Mouse (Mus musculus) midbrain, embryonic 10.5 days (tissue): ENCODE data around the gene Gm11541. TPM values are rescaled to one million over a fixed set of nuclear protein-coding genes. Genes with fewer than 3 reads are reported as not detected.

Source experiments
- DNase-seq: peaks from one replicate; pipeline ENCODE4 v3.0.0-alpha.2; 2017; ENCODE audit warnings: low spot score
- H3K27ac ChIP-seq: fragments of 300-500 bp; sonication (generic); replicated peaks from 2 replicates; pipeline ENCODE4 v1.5.1; 2016; ENCODE audit warnings: mild to moderate bottlenecking
- H3K27me3 ChIP-seq: fragments of 300-500 bp; sonication (generic); 2 replicates; pipeline ENCODE4 v1.6.1; 2016; ENCODE audit warnings: low read depth, mild to moderate bottlenecking; ENCODE audit not compliant: poor library complexity, severe bottlenecking
- H3K36me3 ChIP-seq: fragments of 300-500 bp; sonication (generic); 2 replicates; pipeline ENCODE4 v1.6.1; 2016; ENCODE audit warnings: mild to moderate bottlenecking, moderate library complexity
- H3K4me1 ChIP-seq: fragments of 300-500 bp; sonication (generic); 2 replicates; pipeline ENCODE4 v1.6.1; 2016
- H3K4me3 ChIP-seq: fragments of 300-500 bp; sonication (generic); 2 replicates; pipeline ENCODE4 v1.5.1; 2016; ENCODE audit warnings: mild to moderate bottlenecking, moderate library complexity
- H3K9me3 ChIP-seq: fragments of 300-500 bp; sonication (generic); replicated peaks from 2 replicates; pipeline ENCODE4 v1.6.1; 2016; ENCODE audit warnings: mild to moderate bottlenecking
- WGBS: fragments of 180-500 bp; shearing (Covaris S2); methylation state at CpG from one replicate; pipeline ENCODE4 v1.1.7; 2016; 5-methylcytosine and 5-hydroxymethylcytosine counted together
- polyA plus RNA-seq: library from polyadenylated mRNA; unstranded; fragments of >200 nt; fragmentation: Nextera tagmentation; extraction: Ambion mirVana; gene quantifications from 2 replicates; pipeline ENCODE4 v1.2.1, GENCODE M21; 2016

The Gm11541 gene
- polyA plus RNA-seq, 1 experiment from 2014 or later: not detected

DNA sequence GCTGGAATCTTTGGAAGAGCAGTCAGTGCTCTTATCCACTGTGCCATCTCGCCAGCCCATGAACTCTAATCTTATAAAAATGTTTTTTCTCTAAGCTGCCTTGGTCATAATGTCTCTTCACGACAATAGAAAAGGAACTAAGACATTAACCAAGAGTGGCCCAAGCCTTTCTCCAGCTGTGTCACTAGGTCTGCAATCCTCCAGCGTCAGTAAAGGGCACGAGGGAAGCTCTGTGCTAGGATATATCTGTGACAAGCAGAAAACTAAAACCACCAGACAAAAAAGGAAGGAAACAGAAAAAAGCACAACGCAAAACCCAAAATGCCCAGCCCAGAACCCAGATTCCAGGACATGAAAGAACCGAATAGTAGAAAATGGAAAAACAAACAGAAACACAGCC, 17.1 kb downstream of the Gm11541 start:
- no peaks in the 10 kb centered on the region for H3K36me3 ChIP-seq
- no peaks in the 10 kb centered on the region for H3K27me3 ChIP-seq
- WGBS: 86% methylated on average over 6 of the region's 6 CpGs
- no peak for DNase-seq
- H3K4me1 ChIP-seq: peaks cover 11% of the 10 kb centered on the region
- no peak overlapping the region for H3K4me3 ChIP-seq
- H3K27ac ChIP-seq: no peak overlapping the region
- H3K9me3 ChIP-seq: no peaks in the 10 kb centered on the region

DNA sequence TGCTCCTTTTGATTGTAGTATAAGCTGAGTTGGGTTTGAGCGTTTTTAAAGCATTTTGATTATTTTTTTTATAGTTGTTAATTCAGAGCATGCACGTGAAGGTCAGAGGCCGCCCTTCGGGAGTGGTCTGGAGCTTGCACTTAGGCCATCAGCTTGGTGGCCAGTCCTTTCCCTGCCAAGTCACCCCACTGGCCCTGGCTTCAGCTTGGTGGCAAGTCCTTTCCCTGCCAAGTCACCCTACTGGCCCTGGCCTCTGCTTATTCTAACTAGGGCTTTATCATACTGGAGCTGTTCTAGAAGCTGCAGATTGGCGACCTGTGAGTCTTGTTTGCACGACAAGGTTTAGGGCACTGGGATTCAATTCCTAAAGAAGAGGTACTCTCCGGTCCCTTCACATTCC, 21.9 kb downstream of the Gm11541 start:
- H3K4me3 ChIP-seq: no peak overlapping the region
- 85% methylated on average over 7 of the region's 7 CpGs for WGBS
- no peaks in the 10 kb centered on the region for H3K36me3 ChIP-seq
- H3K4me1 ChIP-seq: peaks cover 19% of the 10 kb centered on the region
- H3K9me3 ChIP-seq: no peaks in the 10 kb centered on the region
- H3K27me3 ChIP-seq: no peaks in the 10 kb centered on the region
- H3K27ac ChIP-seq: no peak overlapping the region
- no peak for DNase-seq

DNA sequence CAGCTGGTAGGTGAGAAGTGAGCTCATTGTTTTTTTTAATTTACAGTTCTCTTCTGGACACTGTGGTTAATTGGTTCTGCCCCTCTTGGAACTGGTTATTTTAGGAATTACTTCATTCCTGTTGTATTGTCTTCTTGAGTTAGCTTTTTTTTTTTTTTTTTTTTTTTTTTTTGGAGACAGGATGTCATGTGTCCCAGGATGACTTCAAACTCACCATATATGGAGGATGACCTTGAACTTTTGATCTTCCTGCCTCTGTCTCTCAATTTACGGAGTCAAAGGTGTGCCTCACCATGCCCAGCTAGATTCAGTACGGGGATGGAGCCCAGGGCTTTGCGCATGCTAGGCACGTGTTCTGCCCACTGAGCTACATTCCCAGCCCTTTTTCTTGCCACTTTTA, 22.7 kb downstream of the Gm11541 start:
- H3K4me3 ChIP-seq: no peak overlapping the region
- 87% methylated on average over 4 of the region's 4 CpGs for WGBS
- H3K9me3 ChIP-seq: no peaks in the 10 kb centered on the region
- no peaks in the 10 kb centered on the region for H3K27me3 ChIP-seq
- no peak for DNase-seq
- H3K4me1 ChIP-seq: peaks cover 26% of the 10 kb centered on the region
- no peak overlapping the region for H3K27ac ChIP-seq
- H3K36me3 ChIP-seq: no peaks in the 10 kb centered on the region

DNA sequence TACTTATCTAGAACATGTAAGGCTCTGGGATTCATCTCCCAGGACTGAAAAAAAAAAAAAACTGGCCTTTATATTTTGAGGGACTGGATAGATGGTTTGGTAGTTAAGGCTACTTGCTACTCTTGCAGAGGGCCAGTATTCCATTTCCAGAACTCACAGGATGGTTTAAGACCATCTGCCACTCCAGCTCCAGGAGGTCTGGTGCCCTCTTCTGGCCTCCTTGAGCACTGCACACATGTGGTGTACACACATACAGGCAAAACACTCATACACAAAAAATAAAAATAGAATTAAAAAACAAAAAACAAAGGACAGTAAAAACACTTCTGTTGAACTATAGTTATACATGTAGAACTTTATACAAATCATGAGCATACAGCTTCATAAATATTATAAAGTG, 23.7 kb downstream of the Gm11541 start:
- H3K9me3 ChIP-seq: no peaks in the 10 kb centered on the region
- no peak for DNase-seq
- H3K4me3 ChIP-seq: no peak overlapping the region
- no peak overlapping the region for H3K27ac ChIP-seq
- peaks cover 36% of the 10 kb centered on the region for H3K4me1 ChIP-seq
- H3K27me3 ChIP-seq: no peaks in the 10 kb centered on the region
- no peaks in the 10 kb centered on the region for H3K36me3 ChIP-seq

DNA sequence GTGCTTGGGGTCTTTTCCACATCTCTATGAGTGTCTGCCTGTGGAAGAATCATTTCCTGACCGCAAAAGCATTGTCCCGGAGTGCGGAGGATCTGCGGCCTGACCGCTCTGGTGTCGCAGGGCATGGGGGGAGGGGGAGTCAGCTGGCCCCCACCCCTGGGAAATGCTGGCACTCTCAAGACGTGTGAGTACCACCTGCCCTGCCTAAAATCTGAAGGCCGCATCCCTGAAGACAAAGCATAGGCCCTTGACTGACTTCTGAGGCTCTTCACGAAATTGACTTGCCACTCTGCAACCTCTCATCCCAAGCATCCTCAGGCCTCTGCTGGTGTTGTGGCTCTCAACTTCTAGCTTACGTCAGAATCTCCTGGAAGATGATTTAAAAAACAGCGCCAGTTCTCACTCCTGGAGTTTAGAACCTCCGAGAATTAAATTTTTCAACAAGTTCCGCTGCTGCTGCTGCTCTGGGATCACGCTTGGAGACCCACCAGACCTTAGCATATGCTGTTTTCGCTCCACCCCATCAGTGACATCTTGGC, 26.6 kb downstream of the Gm11541 start:
- 34% methylated on average over 15 of the region's 15 CpGs for whole genome bisulfite sequencing
- Histone ChIP-seq H3K27ac (peak overlapping the region; percentile 98), H3K27me3 (no peaks in the 10 kb centered on the region), H3K4me1 (peaks cover 43% of the 10 kb centered on the region), H3K36me3 (peaks cover 8% of the 10 kb centered on the region; the same call in 1 of the 2 replicates), H3K4me3 (peak overlapping the region; percentile 93), H3K9me3 (no peaks in the 10 kb centered on the region)
- DNase-seq: no peak

DNA sequence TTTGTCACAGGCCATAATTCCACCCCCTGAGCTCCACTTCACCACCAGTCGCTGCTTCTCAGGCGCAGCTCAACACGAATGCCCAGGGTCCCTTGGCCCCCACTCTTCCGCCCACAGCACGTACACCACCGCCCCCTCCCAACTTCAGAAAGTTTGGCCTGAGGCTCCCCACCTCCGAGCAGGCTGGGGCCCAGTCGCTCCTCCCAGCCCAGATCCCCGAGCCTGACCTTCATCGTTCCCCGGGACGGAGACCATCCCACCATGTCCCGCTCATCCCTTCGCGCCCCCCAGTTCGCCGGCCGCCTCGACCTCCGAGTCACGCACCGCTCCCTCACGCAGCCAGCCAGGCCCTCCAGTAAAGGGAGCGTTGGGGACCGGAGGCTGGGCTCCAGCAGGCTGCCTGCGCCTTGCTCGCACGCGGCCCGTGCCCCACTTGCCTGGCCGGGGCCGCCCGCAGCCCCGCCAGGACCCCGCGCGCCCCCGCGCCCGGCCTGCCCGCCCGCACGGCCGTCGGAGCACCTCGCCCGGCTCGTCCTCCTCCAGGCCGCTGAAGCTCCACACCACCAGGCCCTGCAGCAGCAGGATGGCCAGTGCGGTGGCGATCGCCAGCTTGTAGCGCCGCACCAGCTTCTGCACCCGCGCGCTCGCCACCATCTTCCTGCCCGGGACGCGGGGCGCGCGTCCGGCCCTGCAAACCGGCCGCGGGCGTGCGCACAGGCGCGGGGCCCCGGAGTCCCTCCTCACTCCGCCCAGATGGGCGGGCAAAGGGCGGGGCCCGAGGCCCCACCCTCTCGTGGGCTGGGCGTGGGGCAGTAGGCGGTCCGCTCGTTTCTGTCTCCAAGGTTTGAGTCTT, 27.3 kb downstream of the Gm11541 start, which contains the start of gene Xylt2:
Gene Xylt2 (minus strand): TSS at position 762 of the 853 bp plus-strand sequence.
- Histone ChIP-seq H3K27ac (peak within 1 kb of the TSS; percentile 98), H3K9me3 (no peaks in the 10 kb centered on the region), H3K4me3 (peak within 1 kb of the TSS; percentile 93), H3K4me1 (peaks cover 47% of the 10 kb centered on the region), H3K27me3 (no peaks in the 10 kb centered on the region), H3K36me3 (peaks cover 10% of the 10 kb centered on the region; the same call in 1 of the 2 replicates)
- WGBS: under 1% methylated on average over 81 of the region's 82 CpGs
- DNase-seq: peak; percentile 90

DNA sequence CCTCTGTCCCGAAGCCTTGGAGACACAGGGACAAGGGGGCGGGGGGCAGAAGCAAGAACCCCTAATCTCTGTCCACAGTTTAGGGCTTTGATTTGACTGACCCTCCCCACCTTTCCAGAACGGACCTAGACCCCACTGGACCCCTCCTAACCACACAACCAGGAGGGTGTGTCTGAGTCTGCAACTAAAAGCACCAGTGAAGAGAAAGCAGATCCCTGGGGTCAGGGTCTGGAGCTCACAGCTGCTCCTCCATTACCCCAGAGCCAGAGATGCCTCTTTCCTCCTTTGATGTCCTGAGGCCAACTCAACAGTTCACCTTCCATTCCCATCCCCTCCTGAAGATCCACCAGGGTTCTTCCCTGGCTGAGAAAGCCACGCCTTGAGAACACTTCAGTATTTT, 28.0 kb downstream of the Gm11541 start:
- Histone ChIP-seq H3K27me3 (no peaks in the 10 kb centered on the region), H3K9me3 (no peaks in the 10 kb centered on the region), H3K4me3 (peak overlapping the region; percentile 93), H3K36me3 (peaks cover 11% of the 10 kb centered on the region; the same call in 1 of the 2 replicates), H3K4me1 (peaks cover 52% of the 10 kb centered on the region), H3K27ac (peak overlapping the region; percentile 98)
- 48% methylated on average over 4 of the region's 4 CpGs for WGBS
- DNase-seq: no peak

DNA sequence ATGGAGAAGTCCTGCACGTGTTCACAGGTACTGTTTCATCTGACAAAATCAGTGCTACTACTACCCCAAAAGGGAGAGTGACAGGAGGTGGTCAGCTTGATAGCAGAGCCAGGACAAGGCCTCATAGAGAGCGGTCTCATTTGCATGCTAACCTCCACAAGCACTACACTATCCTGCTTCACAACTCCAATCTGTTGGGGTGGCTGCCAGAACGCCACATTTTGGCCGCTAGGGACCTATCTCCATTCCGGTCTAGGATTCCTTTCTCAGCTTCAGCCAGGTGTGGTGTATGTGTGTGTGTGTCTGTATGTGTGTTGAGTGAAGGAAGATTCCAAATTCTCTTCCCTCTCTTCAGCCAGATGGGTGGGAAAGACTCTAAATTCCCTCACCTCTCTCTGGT, 28.9 kb downstream of the Gm11541 start:
- Histone ChIP-seq H3K27me3 (no peaks in the 10 kb centered on the region), H3K9me3 (no peaks in the 10 kb centered on the region), H3K4me1 (peaks cover 52% of the 10 kb centered on the region), H3K4me3 (peak overlapping the region; percentile 93), H3K36me3 (peaks cover 18% of the 10 kb centered on the region), H3K27ac (no peak overlapping the region)
- DNase-seq: no peak
- WGBS: 82% methylated on average over 5 of the region's 5 CpGs

DNA sequence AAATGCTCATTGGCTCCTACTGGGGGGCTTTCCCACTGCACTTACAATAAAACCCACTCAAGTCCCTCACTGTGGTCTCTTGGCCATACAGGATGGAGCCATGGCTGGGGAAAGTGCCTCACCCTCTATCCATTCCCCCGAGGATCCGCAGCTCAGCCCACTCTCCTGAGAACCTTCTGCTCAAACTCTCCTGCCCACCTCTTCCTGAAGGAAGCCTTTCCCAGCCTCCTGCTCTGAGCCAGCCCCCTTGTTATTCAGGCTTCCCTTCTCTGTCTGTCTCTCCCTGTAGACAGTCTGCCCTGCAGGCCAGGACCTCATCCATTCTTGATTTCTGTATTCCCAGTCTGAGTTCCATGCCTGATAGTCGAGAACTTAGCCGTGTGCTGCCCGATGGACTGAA, 29.3 kb downstream of the Gm11541 start:
- H3K4me3 ChIP-seq: peak overlapping the region; percentile 12; the same call in 1 of the 2 replicates
- H3K4me1 ChIP-seq: peaks cover 52% of the 10 kb centered on the region
- 87% methylated on average over 5 of the region's 5 CpGs for WGBS
- no peaks in the 10 kb centered on the region for H3K27me3 ChIP-seq
- H3K27ac ChIP-seq: no peak overlapping the region
- no peak for DNase-seq
- H3K9me3 ChIP-seq: no peaks in the 10 kb centered on the region
- H3K36me3 ChIP-seq: peaks cover 22% of the 10 kb centered on the region

DNA sequence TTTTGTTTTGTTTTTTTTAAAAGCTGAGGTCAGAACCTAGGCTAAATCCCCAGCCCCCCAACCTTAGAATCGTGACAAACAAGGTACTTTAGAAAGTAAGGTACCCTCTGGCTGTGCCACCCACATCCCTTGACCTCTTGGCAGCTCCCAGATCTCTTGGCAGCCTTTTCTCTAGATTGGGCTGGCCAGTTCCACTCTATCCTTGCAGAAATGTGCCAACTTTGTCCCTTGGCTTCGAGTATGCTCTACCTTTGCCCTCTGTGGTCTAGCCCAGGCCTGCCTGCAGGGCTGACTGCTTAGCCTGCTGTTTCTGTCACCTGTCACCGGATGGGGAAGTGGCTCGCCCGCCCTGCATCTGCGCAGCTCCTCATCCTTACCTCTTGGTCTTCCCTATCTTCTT, 39.0 kb downstream of the Gm11541 start:
- Histone ChIP-seq H3K27ac (no peak overlapping the region), H3K36me3 (peaks cover 98% of the 10 kb centered on the region), H3K9me3 (no peaks in the 10 kb centered on the region), H3K4me1 (no peaks in the 10 kb centered on the region), H3K27me3 (no peaks in the 10 kb centered on the region), H3K4me3 (no peak overlapping the region)
- WGBS: 92% methylated on average over 6 of the region's 6 CpGs
- no peak for DNase-seq

DNA sequence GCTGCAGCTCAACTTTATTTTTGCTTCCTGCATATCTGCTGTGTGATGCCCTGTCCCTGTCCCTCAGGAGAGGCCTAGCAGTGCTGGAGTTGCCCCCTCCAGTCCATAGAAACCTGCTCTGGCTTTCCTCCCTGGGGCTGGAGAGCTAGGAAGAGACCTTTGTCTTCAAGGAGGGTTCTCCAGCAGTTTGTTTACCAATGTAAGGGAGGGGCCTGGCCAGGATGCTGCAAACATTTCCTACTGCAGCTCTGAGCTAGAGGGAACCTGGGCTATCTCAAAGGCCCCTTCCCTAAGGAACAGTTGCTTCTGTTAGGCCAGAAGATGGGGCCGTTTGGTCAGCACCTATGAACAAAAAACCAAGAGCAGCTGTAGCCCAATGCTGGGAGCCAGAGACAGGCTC, 43.0 kb downstream of the Gm11541 start:
- Histone ChIP-seq H3K9me3 (no peaks in the 10 kb centered on the region), H3K4me3 (no peak overlapping the region), H3K36me3 (peaks cover 98% of the 10 kb centered on the region), H3K27me3 (no peaks in the 10 kb centered on the region), H3K27ac (no peak overlapping the region), H3K4me1 (no peaks in the 10 kb centered on the region)
- WGBS: 59% methylated on average over 1 of the region's 1 CpGs
- DNase-seq: no peak

DNA sequence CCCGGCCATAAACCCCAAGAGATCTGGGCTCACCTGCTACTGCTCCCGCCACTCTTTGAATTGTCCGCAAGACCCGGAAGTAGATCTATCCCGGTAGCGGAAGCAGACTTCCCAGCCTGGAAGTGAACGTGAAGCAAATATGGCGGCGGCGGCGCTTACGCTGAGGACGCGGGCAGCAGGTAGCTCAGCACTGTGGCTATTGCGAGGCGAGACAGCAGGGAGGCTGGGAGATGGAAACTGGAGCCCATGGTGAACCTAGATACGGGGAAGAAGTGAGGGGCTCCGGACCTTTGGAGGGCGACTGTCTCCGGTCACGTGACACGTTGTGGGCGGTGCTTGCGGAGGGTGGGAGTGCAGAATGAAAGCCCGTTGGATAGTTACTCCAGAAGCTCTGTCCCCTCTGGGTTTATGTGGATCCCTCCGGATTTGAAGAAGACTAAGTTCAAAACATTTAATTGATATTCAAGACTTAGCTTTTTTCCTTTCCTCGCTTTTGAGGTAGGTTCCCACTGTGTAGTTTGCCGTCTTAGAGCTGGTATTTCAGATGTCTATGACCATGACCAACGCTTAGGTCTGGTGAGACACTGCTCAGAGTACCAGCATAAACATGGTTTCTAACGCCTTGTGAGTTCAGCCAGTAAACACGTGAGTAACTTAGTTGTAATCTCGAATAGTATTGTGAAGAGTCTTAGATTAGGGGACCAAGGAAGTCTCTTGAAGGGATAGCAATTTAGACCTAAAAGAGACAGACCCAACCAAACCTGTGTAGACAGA, 50.4 kb downstream of the Gm11541 start, which contains the start of the genes Mrpl27 and Eme1:
Gene Mrpl27 (plus strand): TSS at position 105 of the 774 bp plus-strand sequence.
Gene Eme1 (minus strand): TSS at position 302 of the 774 bp plus-strand sequence.
- peaks cover 64% of the 10 kb centered on the region for H3K36me3 ChIP-seq
- whole genome bisulfite sequencing: under 1% methylated on average over 32 of the region's 32 CpGs

More for the DNA sequence above, 50.4 kb downstream of the Gm11541 start, which contains the start of the genes Mrpl27 and Eme1:
- DNase-seq: peak; percentile 87
- Histone ChIP-seq H3K27me3 (no peaks in the 10 kb centered on the region), H3K4me3 (peak within 1 kb of the TSS; percentile 83), H3K4me1 (peaks cover 27% of the 10 kb centered on the region), H3K9me3 (no peaks in the 10 kb centered on the region), H3K27ac (peak within 1 kb of the TSS; percentile 97)
